Mouse (Mus musculus) kidney, postnatal 14 days (tissue): ENCODE data around the gene Mboat2.

Experiments used
- DNase-seq: peaks from one replicate; pipeline ENCODE4 v3.0.0; 2022; ENCODE audit warnings: mixed read lengths

Gene Mboat2

DNA sequence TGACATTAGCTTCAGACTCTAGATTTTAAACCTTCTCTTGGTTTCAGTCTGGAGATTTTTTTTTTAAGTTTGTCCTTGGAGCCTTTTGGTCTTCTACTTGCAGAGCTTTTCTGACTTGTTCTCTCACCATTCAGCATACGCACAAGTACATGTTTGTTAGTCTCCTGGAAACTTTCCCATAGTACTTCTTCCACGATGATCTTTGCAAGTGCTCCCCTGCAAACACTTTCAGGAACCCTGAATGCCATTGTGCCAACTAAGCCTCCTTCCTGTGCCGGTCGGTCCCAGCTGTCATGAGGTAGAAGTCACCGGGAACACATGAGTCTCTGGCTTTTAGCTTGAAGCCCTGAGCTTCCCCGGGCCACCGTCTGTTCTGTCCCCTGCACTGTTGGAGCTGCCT is 79.0 kb downstream of the Mboat2 start:
- DNase-seq = no peak

DNA sequence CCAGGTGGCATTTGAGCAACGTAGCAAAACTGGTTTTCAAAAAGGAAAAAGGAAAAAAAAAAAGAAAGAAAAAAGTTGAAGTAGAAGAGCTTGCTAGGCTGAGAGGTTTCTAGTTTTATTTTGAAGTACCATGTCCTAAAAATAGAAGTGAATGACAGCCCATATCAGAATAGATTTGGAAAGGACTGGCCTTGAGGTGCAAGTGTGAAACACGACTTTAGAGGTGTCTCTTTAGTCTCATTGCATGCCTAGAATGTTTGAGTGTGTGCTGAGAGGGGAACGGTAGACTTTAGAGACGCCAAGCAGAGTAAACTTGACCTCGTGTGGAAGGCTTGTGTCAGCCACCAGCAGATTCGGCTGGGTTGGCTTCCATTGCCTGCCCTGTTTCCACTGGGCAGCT is 81.5 kb downstream of the Mboat2 start:
- no peak for DNase-seq

DNA sequence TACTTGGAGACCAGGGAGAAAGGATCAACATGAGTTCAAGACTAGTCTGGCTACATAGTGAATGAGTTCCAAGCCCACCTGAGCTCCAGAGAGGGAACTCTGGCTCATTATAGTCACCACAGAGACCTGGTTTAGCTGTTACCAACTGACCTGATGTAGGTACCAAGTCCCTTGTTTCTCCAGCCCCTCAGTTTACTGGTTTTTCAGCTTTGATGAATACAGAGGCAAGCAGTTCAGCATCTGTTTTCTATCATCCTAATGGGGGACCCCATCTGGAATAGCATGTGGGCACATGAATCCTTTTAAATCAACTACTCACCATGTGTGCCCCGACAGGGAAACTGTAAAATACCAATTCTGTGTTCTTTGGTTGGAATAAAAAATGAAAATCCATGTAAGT is 82.2 kb downstream of the Mboat2 start:
- no peak for DNase-seq

DNA sequence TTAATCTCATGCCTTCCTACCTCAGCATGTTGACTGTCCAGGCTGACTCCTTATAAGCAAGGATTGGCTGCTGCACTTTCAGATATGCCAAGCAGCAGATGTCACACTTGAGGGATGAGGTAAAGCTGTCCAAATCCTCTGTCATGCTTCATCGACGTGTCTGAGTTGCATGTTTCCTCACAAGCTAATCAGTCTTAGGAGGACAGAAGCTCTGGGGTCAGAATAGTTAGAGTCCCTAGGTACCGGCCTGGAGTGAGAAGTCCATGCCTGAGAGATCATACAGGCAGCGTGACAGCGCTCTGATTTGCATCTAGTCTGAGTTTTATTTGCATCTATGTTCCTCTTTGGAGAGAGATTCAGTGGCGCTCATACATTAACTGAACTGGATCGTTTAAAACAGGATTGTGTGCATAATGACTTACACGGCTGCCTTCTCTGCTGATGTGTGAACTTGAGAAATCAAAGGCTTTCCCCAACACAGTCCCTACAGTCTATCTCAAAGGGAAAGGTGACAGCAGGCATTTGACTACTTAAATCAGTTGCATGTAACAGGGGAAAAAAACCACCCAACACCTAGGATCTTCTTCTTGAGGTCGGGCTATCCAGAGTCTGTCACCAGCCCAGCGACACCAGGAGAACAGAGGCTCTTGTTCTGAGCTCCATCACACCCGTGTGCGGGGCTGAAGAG is 88.0 kb downstream of the Mboat2 start:
- no peak for DNase-seq

GRCm38 (mm10) chr12:24920861-24921260 is 90.2 kb downstream of the Mboat2 start:
- DNase-seq = no peak

- DNase-seq = no peak
Observed at GRCm38 (mm10) chr12:24924003-24924402, 93.3 kb downstream of the Mboat2 start.

DNA sequence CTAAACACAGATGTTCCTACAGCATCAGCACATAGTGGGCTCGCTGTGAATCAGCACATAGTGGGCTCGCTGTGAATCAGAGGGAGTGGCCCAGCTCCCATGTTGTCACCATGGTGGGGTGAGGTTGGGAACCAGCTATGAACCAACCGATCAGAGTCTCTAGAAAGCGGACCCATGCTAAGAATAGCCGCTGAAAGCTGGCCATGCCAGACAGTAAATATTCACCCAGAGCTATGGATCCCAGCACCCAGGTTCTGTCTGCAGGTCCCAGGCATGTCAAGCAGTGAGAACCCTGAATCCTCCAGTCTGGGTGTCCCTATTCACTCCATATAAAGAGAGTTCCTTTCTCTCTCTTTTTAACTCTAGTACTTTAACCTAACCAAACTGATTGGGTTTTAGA is 94.6 kb downstream of the Mboat2 start:
- no peak for DNase-seq

GRCm38 (mm10) chr12:24925684-24926083 is 95.0 kb downstream of the Mboat2 start:
- DNase-seq = no peak

- DNase-seq = peak; percentile 21
Observed at GRCm38 (mm10) chr12:24928051-24928748, 97.5 kb downstream of the Mboat2 start.

GRCm38 (mm10) chr12:24929043-24929442 is 98.4 kb downstream of the Mboat2 start:
- no peak for DNase-seq

GRCm38 (mm10) chr12:24930760-24931159 is 100.1 kb downstream of the Mboat2 start:
- no peak for DNase-seq

GRCm38 (mm10) chr12:24932120-24932519 is 101.4 kb downstream of the Mboat2 start:
- no peak for DNase-seq

GRCm38 (mm10) chr12:24933206-24933775 is 102.6 kb downstream of the Mboat2 start:
- DNase-seq = no peak

DNA sequence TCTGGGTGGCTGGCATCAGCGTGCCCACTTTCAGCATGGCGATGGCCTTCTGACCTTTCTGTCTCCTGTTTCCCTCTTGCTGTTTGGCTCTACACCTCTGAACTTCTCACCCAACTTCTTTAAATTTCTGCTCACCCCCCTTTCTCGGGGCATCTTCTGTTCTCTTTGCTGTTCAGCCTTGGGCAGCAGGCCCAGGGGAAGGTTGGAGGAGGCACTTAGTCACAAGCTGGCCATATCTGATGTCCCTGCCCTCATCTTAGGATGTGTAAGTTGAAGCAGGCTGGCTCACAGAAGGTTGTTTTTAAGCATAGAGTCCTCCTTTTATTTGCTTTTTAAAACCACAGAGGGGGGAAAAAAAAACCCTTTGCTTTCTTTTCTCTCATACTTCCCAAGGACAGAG is 103.3 kb downstream of the Mboat2 start:
- DNase-seq = no peak

GRCm38 (mm10) chr12:24936281-24936680 is 105.6 kb downstream of the Mboat2 start:
- DNase-seq = no peak

- no peak for DNase-seq
Observed at GRCm38 (mm10) chr12:24939372-24939771, 108.7 kb downstream of the Mboat2 start.

DNA sequence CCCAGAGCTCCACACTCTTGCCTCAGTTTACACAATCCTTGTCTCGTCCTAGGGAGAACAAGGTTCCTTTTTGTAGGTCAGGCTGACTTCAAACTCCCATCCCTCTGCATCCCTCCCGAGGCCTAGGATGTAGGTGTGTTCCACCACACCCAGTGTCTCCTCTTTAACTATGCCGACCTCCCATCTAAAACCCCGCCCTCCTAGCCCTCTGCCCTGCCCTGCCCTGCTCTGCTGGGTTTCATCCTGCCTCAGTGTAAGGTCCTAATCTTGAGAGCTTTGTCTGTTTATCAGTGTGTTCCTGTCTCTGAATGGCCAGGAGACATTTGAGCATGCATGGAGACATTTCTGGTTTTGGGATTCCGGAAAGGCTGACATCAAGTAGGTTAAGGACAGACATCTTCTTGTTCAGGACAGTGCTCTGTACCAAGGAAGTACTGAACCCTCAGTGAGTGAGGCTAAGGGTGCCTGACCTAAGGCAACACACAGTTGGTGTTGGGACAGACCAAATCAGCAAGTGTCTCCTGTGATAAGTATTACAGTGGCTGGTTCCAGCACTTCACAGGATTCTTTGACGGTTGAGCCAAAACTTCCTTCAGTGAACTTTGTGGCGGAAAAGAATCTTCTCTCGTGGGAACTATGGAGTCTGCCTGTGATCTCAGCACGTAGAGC is 112.1 kb downstream of the Mboat2 start:
- DNase-seq = no peak

DNA sequence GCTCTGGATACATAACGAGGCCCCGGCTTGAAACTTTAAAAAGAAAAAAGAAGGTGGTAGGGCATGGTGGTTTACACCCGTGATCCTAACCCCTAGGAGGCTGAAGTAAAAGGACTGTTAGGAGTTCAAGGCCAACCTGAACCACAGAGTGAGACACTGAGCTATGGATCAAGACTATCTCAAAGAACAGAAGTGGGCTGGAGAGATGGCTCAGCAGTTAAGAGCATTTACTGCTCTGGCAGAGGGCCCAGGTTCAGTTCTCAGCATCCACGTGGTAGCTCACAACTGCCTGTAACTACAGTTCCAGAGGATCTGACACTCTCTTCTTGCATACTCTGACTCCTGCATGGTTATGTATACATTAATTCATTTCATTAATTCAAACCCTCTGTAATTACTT is 112.7 kb downstream of the Mboat2 start:
- DNase-seq = no peak

DNA sequence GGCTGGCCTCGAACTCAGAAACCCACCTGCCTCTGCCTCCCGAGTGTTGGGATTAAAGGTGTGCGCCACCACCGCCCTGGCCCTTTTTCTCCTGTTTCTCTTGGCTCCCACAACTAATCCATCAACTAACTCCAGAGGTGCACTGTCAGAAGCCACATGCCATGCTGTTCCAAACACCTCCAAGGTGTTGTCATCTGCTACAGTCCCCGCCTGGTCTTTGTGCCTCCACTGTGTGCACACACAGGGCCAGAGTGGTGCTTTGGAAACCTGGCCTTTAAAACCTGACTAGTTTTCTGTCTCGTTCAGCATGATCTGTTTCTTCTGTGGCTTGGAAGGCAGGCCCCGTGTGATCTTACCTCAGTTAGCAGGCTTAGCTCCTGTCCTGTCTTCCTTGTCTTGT is 113.9 kb downstream of the Mboat2 start:
- DNase-seq = no peak

DNA sequence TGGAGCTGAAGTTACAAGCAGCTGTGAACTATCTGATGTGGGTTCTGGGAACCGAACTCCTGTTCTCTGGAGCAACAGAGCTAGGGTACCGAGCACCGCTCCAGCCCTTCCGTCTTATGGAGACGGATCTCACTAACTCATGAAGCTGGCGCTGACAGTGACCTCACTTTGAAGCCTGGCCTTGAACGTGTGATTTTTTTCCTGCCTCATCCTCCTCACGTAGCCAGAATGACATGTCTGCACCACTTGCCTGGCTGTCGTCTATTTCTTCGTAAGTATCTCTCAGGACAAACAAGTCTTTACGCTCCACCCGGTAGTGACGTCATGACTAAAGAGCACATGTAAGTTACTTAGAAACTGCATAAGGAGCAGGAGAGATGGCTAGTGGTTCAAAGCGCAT is 116.4 kb downstream of the Mboat2 start:
- DNase-seq = no peak

DNA sequence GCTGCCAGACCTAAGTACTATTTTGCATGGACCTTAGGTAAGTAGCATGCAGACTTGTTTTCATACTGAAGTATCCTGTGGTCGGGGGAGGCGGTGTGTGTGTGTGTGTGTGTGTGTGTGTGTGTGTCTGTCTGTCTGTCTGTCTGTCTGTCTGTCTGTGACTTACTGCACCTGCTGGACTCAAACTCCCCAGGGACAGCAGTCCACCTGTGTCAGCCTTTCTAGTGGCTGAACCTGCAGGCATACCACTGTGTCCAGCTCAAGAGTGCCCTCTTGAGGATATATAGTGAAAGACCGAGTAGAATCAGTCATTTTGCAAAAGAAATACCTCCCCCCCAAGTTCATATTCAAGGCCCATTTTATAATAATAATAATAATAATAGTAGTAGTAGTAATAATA is 117.7 kb downstream of the Mboat2 start:
- DNase-seq = peak; percentile 69

DNA sequence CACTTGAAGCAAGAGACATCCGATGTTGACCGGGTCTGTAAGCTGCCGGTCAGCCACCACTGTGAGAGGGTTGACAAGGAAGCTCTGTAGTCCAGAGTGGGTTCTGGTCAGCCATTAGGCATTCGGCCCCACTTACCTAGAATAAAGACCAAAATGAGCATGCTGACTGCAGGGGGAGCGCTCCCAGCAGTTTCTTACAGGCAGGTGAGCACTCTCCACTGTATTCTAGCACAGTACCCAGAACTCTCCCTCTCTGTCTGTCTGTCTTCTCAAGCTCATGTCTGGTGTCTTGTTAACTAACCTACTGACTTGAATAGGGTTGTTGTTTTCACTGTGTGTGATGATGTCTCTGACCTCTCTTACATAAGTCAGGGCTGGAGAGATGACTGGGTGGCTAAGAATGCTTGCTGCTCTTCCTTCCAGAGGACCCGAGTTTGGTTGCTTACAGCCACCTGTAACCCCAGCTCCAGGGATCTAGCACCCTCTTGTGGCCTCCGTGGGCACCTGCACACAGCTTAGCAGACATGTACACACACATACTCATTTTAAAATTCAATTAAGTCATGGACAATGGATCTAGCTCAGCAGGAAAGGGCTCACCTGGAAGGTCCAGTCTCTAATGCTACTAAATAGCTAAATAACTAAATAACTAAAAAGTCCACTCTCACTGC is 119.8 kb downstream of the Mboat2 start:
- no peak for DNase-seq

GRCm38 (mm10) chr12:24952147-24952546 is 121.5 kb downstream of the Mboat2 start:
- DNase-seq = peak; percentile 71
